ENCODE assay signal across 8 mouse cellular contexts in the genomic region with DNA sequence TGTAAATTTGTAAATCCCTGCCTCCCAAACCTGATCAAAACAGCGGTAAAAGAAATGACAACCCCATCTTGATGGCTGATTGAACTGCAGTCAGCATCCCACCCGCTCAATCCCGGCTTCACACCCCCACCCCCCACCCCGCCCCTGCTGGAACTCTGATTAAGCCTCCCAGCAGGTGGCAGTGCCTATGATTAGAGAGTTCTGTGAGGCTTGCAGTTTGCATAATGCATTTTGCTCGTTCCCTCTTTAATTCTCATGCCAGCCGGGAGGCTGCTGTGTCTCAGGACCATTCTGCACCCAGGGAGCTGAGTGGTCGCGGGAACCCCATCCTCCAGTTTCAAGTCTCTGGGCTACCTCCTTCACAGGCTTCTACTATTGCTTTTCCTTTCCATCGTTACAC. TPM values are rescaled to one million over a fixed set of nuclear protein-coding genes. Genes with fewer than 3 reads are reported as not detected.
A peak's percentile ranks its signal among the peaks of the same experiment; 100 is the strongest.
DNase-seq lines count a peak whose midpoint lies in the region; ATAC-seq and TF ChIP-seq lines count a peak whose summit lies in the region.

No protein-coding gene starts in this region.

- H3K9me3 ChIP-seq in forebrain, embryonic 10.5 days = peaks cover 14% of the 10 kb centered on the region
- 0 out of 2 replicates have a peak, but pooled peaks cover 7% of the 10 kb centered on the region for H3K9me3 ChIP-seq in hindbrain, embryonic 14.5 days (ENCODE audit: control insufficient read depth, low read length)

- WGBS in heart, adult 2 months = 4% methylated on average over 9 of the region's 9 CpGs
- WGBS in forebrain, embryonic 10.5 days = 2% methylated on average over 9 of the region's 9 CpGs
- 2% methylated on average over 9 of the region's 9 CpGs for WGBS in hindbrain, embryonic 14.5 days

- H3K27ac ChIP-seq in heart, adult 2 months = no peak overlapping the region; the same call in 1 of the 2 replicates
- H3K27ac ChIP-seq in forebrain, embryonic 10.5 days = peak overlapping the region; percentile 78
- peak overlapping the region; percentile 70 for H3K27ac ChIP-seq in hindbrain, embryonic 14.5 days

- H3K9ac ChIP-seq in heart, adult 2 months (ENCODE audit: low read depth, low read length) = no peak overlapping the region
- H3K9ac ChIP-seq in hindbrain, embryonic 14.5 days = 0 out of 2 replicates have a peak overlapping the region, but pooled peaks have one; percentile 2

- ATAC-seq in hindbrain, embryonic 14.5 days (ENCODE audit: low FRiP score) = peak; percentile 84

- peak overlapping the region; percentile 27 for H3K4me2 ChIP-seq in hindbrain, embryonic 14.5 days (replicated peaks)

- intact Hi-C loops in heart, adult 2 months (cut with DNase I) = loop anchor here (2.0 to 5.0 kb wide), 2 partner anchors 67 to 121 kb away; no protein-coding TSS in a partner anchor
- intact Hi-C loops in left cerebral cortex, postnatal 4 days (cut with DNase I) = no loop called here

- no peaks in the 10 kb centered on the region for H3K36me3 ChIP-seq in heart, adult 2 months (ENCODE audit: control insufficient read depth, insufficient read depth, low read length)
- no peaks in the 10 kb centered on the region; the same call in 1 of the 2 replicates for H3K36me3 ChIP-seq in forebrain, embryonic 10.5 days (replicated peaks)
- no peaks in the 10 kb centered on the region for H3K36me3 ChIP-seq in hindbrain, embryonic 14.5 days (replicated peaks; ENCODE audit: control insufficient read depth, insufficient read depth)

- H3K79me2 ChIP-seq in heart, adult 2 months (replicated peaks; ENCODE audit: control insufficient read depth, insufficient read depth, low read length) = no peaks in the 10 kb centered on the region

- no peak for TF ChIP-seq POLR2A in heart, adult 2 months (IDR thresholded peaks at IDR 0.05; ENCODE audit: insufficient read depth, low read depth, low read length)

- peak; percentile 65 for TF ChIP-seq CTCF in heart, adult 2 months (IDR thresholded peaks at IDR 0.05)

- no peak overlapping the region for H3K4me3 ChIP-seq in heart, adult 2 months
- H3K4me3 ChIP-seq in forebrain, embryonic 10.5 days = peak overlapping the region; percentile 31; the same call in 1 of the 2 replicates
- H3K4me3 ChIP-seq in hindbrain, embryonic 14.5 days (replicated peaks; ENCODE audit: low read length) = no peak overlapping the region

- H3K4me1 ChIP-seq in heart, adult 2 months (ENCODE audit: control insufficient read depth, insufficient read depth, low read length) = peaks cover 2% of the 10 kb centered on the region; the same call in 1 of the 2 replicates
- H3K4me1 ChIP-seq in forebrain, embryonic 10.5 days = peaks cover 32% of the 10 kb centered on the region
- H3K4me1 ChIP-seq in hindbrain, embryonic 14.5 days (replicated peaks; ENCODE audit: control insufficient read depth, insufficient read depth, low read length) = peaks cover 14% of the 10 kb centered on the region

- H3K27me3 ChIP-seq in heart, adult 2 months (ENCODE audit: control insufficient read depth, insufficient read depth, low read length) = no peaks in the 10 kb centered on the region
- H3K27me3 ChIP-seq in forebrain, embryonic 10.5 days (ENCODE audit: poor library complexity, severe bottlenecking) = no peaks in the 10 kb centered on the region
- no peaks in the 10 kb centered on the region; the same call in 1 of the 2 replicates for H3K27me3 ChIP-seq in hindbrain, embryonic 14.5 days (ENCODE audit: control insufficient read depth, insufficient read depth, low read length)

- TF ChIP-seq EP300 in heart, adult 2 months (IDR thresholded peaks at IDR 0.05; ENCODE audit: insufficient read depth, low read depth, low read length) = no peak

- no peak for DNase-seq in heart, adult 2 months
- DNase-seq in heart, adult 8-10 months (ENCODE audit: low spot score) = no peak
- peak; percentile 54 for DNase-seq in forebrain, embryonic 10.5 days (ENCODE audit: extremely low spot score, low spot score)
- peak; percentile 62 for DNase-seq in hindbrain, embryonic 14.5 days (ENCODE audit: low spot score)
- DNase-seq in left cerebral cortex, postnatal 4 days = peak; percentile 41
- DNase-seq in right cerebral cortex, adult 18-20 months = peak; percentile 51
- no peak for DNase-seq in spleen, postnatal 36 days (ENCODE audit: low spot score in 2 of 2)
- no peak for DNase-seq in urinary bladder, adult 18-20 months (ENCODE audit: low spot score in 2 of 2)

RNA-seq across cellular contexts. Expression of a gene that starts 2.2 kb away (rescaled TPM):
- total RNA-seq in heart, adult 2 months (2021) = 10 to 100 TPM; 35.7 to 37.4 TPM
- 14.7 and 20.4 TPM in 2 replicates for polyA plus RNA-seq in heart, adult 2 months (2012; rRNA removed)
- 10 to 100 TPM; 39.1 to 45.4 (median 43.4) TPM for total RNA-seq in heart, adult 8-10 months (2022)
- polyA plus RNA-seq in forebrain, embryonic 10.5 days (2016; fragmentation: Nextera tagmentation; extraction: Ambion mirVana) = 0.22 and 0.25 TPM in 2 replicates
- polyA plus RNA-seq in hindbrain, embryonic 14.5 days (2014; fragmentation: Nextera tagmentation; extraction: Ambion mirVana) = 0.62 TPM in 1 of 2 replicates, not detected in the other
- under 1 TPM in 1 of 2 experiments, not detected in 1; 0.32 TPM for total RNA-seq in left cerebral cortex, postnatal 4 days (2021)

Comparison
In these comparisons a context has a peak if more than half of its experiments do, and no peak if none do; other contexts are left out.
1. DNase-seq: peak in forebrain, embryonic 10.5 days (single experiment), hindbrain, embryonic 14.5 days (single experiment), left cerebral cortex, postnatal 4 days (single experiment) and right cerebral cortex, adult 18-20 months (single experiment); none in heart, adult 2 months (0 of 2), heart, adult 8-10 months (single experiment), spleen, postnatal 36 days (0 of 2) and urinary bladder, adult 18-20 months (0 of 2).
2. RNA of a gene that starts 2.2 kb away (total RNA-seq): 39.1 to 45.4 TPM in heart, adult 8-10 months and 35.7 to 37.4 TPM in heart, adult 2 months; 0.32 TPM in left cerebral cortex, postnatal 4 days; every median in the first group is over 10 times any median in the second.